Mouse (Mus musculus) embryonic facial prominence, embryonic 14.5 days (tissue): ENCODE results near the gene Olfr784. TPM values are rescaled to one million over a fixed set of nuclear protein-coding genes. Genes with fewer than 3 reads are reported as not detected.

Source experiments
- polyA plus RNA-seq: library from polyadenylated mRNA; unstranded; fragments of >200 nt; fragmentation: Nextera tagmentation; extraction: Ambion mirVana; gene quantifications from 2 replicates; pipeline ENCODE4 v1.2.1, GENCODE M21; 2014

Olfr784 gene
- polyA plus RNA-seq, 1 experiment from 2014 or later: 0.14 TPM

Other genes starting within 250 kb of the Olfr784 start
- gene Olfr770, start 245.1 kb upstream of the Olfr784 start, polyA plus RNA-seq: not detected in 2 replicates
- not detected in 2 replicates for gene Olfr771, start 219.3 kb upstream of the Olfr784 start, polyA plus RNA-seq
- not detected in 2 replicates for gene Olfr772, start 206.2 kb upstream of the Olfr784 start, polyA plus RNA-seq
- not detected in 2 replicates for gene Olfr773, start 196.7 kb upstream of the Olfr784 start, polyA plus RNA-seq
- not detected in 2 replicates for gene Olfr774, start 147.9 kb upstream of the Olfr784 start, polyA plus RNA-seq
- not detected in 2 replicates for gene Olfr775, start 135.7 kb upstream of the Olfr784 start, polyA plus RNA-seq
- gene Olfr776, start 125.0 kb upstream of the Olfr784 start, polyA plus RNA-seq: 0.08 TPM in 1 of 2 replicates, not detected in the other
- gene Olfr777, start 112.6 kb upstream of the Olfr784 start, polyA plus RNA-seq: not detected in 2 replicates
- not detected in 2 replicates for gene Olfr780, start 66.0 kb upstream of the Olfr784 start, polyA plus RNA-seq
- not detected in 2 replicates for gene Olfr781, start 55.2 kb upstream of the Olfr784 start, polyA plus RNA-seq
- gene Olfr782, start 35.2 kb upstream of the Olfr784 start, polyA plus RNA-seq: not detected in 2 replicates
- not detected in 2 replicates for gene Olfr785, start 21.3 kb downstream of the Olfr784 start, polyA plus RNA-seq
- gene Olfr786, start 43.2 kb downstream of the Olfr784 start, polyA plus RNA-seq: not detected in 2 replicates
- not detected in 2 replicates for gene Olfr787, start 77.8 kb downstream of the Olfr784 start, polyA plus RNA-seq
- not detected in 2 replicates for gene Olfr788, start 86.9 kb downstream of the Olfr784 start, polyA plus RNA-seq
- gene Olfr789, start 100.7 kb downstream of the Olfr784 start, polyA plus RNA-seq: not detected in 2 replicates
- not detected in 2 replicates for gene Olfr790, start 114.4 kb downstream of the Olfr784 start, polyA plus RNA-seq
- not detected in 2 replicates for gene Olfr791, start 137.7 kb downstream of the Olfr784 start, polyA plus RNA-seq
- not detected in 2 replicates for gene Olfr792, start 155.1 kb downstream of the Olfr784 start, polyA plus RNA-seq
- gene Olfr794, start 183.6 kb downstream of the Olfr784 start, polyA plus RNA-seq: not detected in 2 replicates
- not detected in 2 replicates for gene Olfr796, start 228.5 kb downstream of the Olfr784 start, polyA plus RNA-seq
- gene Olfr798, start 243.9 kb downstream of the Olfr784 start, polyA plus RNA-seq: not detected in 2 replicates